Mouse (Mus musculus) heart, adult 2 months (tissue): ENCODE measurements around the gene Pou6f2.

Experiments used
- CTCF ChIP-seq: fragments of 200-600 bp; IDR thresholded peaks from 2 replicates; pipeline ENCODE4 v1.8.1; 2022; ENCODE audit warnings: antibody characterized with exemption, mild to moderate bottlenecking, moderate library complexity
- EP300 ChIP-seq: fragments of 200-500 bp; IDR thresholded peaks from 2 replicates; pipeline ENCODE4 v1.6.1; 2011; ENCODE audit warnings: low read depth, low read length, control low read depth; ENCODE audit not compliant: insufficient read depth

DNA sequence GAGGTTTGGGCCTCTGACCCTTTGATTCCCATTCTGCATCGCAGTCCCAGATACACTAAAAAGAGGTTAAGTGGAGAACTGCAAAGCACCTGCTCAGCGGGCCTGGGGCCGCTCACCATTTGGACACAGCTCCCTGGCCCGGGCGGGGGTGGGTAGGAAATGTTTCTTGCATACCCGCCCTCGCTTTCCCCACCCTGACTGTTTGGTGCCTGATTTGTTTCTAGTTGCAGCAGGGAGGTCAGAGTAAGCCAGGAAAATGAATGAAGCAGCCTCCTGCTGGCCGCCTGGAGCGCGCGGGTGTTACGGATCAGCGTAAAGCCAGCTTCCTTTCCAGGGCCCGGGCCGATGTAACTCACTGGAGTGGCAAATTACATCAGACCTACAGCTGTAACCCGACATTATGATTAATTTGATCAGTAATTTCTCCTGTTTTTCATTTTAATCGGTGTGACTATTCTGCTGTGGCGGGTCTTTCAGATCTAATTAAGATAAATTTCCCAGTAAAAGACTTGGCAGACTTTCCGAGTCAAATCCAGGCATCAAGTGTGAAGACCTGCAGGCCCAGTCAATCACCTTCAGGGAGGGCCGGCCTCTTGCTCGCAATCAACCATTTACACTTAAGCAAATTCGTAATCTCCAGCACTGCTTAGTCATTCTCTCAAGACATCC lies 178.8 kb downstream of the Pou6f2 start:
- TF ChIP-seq CTCF, result peak; percentile 21; the same call in 1 of the 2 replicates
- TF ChIP-seq EP300, result no peak
